Mouse (Mus musculus) kidney, postnatal 25 days (tissue): Measurements from ENCODE around the gene Aatk.

Source experiments
- DNase-seq, 2 experiments: peaks; one replicate each; pipeline ENCODE4 v3.0.0; 2021; ENCODE audit warnings: mixed read lengths in 2 of 2

The Aatk gene

DNA sequence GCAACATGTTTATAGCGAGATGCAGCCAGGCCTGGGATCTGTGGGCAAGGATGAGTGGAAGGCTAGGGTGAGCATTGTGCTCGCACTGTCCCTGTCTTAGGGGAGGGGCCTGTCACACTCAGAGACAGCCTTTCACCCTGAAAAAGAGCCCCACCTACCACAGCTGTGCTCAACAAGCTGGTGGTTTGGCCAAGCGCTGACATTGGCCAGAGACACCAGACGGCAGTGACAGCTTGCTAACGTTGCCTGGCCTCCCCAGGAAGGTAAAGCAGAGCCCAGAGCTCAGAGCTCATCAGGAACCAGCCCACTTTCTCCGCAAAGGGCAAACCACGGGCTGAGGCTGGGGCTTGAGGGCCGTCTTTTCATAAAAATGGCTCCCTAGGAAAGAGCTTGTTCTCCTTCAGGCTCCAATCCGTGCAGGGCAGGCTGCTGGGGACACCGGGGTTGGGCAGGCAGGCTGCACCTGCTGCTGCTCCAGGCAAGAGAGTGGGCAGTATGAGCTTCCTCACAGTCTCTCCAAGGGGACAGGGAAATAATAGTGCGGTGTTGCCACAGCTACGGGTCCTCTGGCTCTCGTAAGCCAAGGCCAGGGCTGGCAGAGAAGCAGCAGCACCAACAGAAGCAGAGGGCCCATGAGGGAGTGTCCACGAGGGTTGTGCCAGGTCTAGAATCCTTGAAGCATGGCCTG, 4.3 kb upstream of the Aatk start:
- DNase-seq: no peak

DNA sequence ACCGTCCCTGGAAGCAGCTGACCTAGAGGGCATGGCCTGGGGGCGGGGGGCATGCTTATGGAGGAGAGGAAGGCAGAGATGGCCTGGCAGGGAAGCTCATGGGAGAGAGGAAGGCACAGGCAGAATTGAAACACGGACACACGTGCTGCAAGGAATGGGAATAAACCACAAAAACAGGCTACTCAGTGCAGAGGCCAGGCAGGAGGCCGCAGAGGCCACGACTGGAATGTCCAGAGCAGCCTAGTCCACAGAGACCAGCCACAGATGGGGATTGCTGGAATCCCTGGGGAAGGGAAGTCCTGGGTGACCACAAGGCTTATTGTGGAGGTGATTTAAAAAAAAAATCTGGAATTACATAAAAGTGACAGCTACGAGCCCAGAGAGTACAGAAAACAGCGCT, 2.1 kb upstream of the Aatk start:
- DNase-seq: peak; percentile 43 to 68

DNA sequence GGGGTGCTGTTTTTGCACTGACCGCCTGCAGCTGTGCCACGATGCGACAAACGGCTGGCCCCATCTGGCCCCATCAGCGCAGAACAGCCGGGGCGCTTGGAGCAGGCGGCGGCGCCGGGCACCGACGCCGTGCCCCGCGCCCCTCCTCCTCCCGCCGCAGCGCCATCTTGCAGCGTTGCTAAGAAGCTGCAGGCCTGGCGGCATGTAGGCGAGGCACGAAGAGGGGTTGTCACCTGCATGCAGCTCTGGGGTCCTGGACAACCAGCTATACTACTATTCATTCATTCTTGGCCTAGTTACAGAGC, 1.2 kb upstream of the Aatk start:
- DNase-seq: no peak

DNA sequence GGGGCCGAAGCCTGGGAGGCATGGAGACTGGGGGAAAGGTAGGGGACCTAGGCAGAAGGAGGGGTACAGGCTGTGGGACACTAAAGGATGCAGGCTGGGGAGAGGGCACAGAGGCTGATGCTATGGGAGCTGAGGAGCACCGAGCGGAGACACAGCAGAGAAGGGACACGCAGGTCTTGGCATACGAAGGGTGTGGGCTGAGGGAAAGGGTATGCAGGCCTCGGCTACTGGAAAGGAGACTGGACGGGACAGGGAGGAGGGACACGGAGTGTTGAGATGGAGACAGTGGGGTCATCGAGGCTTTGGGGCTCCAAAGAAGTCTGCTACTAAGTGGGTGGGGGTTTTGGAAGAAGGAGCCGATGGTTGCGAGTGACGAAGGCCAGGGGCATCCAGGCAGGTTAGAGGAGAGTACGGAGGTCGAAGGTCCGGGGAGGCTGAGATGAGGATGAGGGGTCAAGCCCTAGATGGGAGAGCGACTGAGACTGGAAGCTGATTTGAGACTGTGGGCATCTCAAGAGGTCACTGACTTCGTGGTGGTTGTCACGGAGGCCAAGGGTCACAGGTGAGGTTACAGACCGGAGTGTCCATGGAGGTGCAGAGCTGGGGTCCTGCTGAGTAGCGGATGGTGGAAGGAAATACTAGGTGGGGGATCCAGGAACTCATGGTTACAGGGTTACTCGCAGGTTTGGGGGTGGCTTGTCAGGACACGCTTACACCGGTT, 724 bp upstream of the Aatk start:
- no peak for DNase-seq

DNA sequence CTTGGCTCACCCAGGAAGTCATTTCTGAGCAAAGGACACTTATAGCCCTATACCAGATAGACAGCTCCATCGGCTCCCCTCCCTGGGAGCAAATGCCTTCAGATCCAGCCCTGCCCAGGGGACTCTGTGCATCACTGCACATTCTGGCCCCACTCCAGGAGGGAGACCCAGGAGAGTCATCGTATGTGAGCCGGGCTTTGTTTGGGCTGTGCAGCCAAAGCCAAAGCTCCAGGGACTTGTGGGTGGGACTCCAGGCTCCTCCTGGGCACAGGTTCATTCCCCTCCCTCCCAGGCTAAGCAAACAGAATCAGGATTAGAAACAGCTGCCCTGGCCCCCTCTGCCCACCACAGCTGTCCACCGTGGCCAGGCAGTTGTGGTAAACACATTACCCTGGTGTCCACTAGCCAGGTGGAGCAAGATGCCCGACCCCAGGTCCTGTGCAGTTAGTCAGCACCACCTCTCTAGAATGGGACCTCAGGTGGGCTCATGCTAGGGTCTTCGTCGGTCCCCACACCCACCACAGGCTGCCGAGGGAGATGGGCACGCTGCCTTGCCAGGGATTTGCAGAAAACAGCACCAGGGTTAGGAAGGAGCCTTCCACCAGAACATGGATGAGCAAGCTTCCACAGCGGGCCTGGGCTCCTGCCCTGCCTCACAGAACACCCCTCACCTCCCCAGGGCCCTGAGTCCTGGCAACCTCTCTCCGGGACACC, 971 bp downstream of the Aatk start:
- no peak for DNase-seq

DNA sequence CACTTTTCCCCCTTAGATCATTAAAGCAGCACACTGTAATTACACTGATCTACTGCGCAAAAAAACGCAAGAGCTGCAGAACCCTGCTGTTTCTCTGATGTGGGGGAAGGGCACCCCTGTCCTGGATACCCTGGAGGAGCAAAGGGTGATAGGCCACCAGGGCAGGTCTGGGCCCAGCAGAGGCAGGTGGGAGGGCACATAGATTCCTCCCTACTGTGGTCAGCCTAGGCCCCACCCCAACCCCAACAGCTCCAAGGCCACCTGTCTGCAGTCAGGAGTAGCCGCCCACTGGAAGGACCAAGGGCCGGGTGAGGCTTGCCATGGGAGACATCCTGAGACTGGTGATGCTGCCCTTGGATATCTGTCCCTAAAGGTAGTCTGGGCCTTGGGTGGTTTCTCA, 1.6 kb downstream of the Aatk start:
- no peak for DNase-seq

DNA sequence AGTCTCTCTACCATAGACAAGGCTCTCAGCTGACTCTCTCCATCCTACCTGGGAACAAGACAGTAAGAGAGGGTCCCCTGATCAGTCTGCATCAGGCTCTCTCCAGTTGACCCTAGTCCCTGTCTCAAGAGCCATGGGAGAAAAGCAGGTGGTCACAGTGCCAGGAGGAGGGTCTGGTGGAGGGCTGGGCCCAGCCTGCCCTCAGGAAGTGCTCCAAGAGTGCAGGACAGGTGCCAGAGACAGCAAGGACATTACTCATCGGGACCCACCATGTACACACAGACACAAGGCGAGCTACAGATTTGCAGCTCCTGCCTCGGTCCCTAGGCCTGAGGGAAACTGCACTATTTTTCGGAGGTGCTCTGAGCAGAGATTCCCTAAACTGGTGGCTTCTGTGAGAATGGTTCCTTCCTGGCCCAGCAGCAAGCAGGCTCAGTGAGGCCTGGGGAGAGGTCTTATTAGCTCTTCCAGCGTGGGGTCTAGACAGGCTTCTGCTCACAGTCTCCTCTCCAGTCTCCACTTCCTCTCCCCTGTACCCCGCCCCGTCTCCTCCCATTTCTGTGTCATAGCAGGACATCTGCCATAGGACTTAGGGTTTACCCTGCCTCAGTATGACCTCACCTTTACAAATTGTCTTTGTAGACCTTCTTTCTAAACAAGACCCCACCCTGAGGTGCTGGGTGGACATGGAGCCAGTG, 4.7 kb downstream of the Aatk start:
- no peak for DNase-seq

DNA sequence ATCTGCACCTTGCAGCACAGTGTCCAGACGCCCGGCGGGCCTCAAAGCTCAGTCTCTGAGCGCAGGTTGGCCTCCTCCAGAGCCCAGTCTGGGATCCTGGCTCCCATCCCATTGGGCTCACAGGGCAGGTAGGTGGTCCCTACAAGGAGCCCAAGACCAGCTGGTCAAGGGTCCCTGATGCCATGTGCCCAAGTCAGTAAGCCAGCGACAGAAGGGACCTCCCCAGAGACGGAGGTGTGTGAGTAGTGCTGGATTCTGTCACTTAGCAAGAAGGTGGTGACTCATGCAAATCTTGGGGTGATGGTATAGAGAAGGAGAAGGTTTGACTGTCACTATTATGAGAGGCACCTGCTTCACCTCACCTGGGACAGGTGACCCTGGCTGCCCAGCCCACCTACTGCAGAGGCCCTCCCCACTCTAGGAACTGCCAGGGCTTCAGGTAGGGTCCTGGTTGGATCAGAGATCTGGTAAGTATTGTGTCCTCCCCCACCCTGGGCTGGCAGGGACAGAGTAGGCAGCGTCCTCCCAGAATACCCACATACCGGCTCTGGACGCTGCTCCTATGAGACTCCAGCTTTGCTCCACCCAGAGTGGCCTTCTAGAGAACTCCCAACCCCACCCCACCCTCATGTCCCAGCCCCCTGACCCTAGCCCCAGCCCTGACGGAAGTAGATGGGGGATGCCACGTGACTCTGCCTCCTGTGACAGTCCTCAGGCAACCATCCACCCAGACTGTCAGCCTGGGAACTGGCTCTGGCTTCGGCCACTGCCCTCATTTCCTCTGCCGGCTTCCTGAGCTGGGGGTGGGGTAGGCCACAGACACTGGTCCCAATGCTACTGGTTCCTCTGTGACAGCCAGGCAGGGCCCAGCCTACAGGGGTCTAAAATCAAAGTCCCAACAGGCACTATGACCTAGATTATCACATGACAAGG, 5.5 kb downstream of the Aatk start:
- DNase-seq: peak; percentile 85 to 94

DNA sequence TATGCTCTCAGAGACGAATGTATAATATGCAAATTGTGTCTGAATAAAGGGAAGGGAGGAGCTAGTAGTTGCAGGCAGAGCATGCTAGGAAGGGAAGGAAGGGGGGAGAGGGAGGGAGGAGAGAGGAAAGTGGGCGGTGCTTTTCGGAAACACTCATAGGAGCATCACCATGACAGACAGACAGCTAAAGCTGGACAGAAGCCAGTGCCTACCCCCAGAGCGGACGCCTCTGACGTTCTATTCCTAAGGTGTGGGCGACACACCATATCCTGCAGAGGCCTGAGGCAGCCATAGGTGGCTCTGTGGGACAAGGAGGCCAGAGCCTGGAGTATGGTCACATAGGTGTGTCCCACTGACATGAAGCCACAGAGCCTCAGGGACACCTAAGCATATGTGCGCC, 6.5 kb downstream of the Aatk start:
- DNase-seq: peak in 1 of 2 experiments; percentile 29

DNA sequence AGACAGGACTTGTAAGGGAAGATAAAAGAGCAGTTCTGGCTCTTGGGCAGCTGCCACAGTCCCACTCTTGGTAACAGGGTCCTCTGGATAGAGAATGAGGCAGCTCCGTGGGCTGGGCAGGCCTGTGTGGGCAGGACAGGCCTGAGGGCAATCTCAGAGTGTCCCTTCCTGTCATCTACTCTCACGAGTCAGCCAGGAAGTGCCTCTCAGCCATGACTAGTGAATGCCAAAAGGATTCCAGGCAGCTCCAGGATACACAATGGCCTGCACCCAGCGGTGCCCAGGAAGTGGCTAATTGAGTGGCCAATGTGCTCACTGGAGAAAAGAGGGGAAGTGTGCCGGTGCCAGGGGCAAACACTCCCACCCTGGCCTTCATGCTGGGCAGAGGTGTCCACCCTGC, 7.4 kb downstream of the Aatk start:
- DNase-seq: peak in 1 of 2 experiments; percentile 61

DNA sequence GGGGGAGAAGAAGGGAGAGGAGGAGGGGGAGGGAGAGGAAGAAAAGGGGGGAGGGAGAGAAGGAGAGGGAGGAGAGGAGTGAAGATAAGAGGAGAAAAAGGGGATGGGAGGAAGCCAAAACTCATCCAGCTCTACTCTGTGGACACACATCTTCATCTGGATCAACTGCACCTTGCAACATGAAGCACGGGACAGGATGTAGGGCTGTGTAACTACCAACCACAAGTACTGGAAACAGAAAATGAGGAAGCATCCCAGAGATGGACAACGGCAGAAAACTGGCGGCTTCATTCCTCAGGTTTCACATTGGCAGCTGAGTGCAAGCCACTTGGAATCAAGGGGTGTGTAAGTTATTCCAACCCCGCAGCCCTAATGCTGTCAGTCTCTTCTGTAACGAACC, 12.2 kb downstream of the Aatk start:
- DNase-seq: no peak

DNA sequence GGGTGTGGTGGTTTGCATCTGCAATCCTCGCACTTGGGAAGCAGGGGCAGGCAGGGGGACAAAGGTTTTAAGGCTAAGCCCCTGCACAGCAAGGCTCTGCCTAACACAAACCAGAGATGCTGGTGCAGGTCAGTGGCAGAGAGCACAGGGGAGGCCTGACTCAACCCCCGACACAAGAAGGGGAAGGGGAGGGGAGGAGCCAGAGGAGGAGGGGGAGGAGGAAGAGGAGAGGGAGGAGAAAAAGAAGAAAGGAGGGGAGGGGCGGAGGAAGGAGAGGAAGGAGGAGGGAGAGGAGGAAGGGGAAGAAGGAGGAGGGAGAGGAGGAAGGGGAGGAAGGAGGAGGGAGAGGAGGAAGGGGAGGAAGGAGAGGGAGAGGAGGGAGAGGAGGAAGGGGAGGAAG, 12.7 kb downstream of the Aatk start:
- no peak for DNase-seq

DNA sequence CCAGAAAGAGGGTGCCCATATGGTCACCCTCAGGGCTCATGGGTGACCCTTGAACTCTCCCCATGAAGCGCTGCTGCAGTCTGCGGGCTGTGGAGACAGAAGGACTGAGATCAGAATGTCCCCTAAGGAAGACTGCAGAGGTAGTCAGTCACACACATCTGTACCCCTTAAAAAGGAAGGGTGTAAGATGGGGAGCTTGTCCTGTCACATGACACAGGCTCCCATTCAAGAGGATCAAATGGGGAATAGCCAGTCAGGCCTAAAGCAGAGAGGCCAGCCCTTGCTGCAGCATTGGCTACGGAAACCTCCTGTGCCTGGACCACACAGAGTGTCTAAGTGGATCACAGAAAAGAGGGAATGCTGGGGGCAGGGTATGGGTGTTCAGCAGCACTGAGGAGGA, 13.5 kb downstream of the Aatk start:
- DNase-seq: no peak

DNA sequence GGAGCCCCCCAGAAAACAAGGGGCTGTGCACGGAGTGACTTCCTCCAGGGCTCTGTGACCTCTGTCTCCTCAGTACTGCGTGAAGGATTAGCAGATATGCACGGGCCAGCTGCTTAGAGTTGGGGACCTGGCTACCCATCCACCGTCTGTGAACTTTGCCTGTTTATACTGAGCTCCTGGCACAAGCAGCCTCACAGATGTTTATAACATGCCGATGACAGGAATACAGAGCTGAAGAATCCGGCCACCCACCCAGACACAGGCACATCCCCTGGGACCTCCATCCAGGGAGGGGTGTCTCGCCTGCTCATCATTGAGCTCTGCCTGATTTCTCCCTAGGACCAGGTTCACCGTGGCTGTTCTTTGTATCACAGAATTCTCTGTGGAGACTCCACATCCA, 14.9 kb downstream of the Aatk start:
- no peak for DNase-seq

DNA sequence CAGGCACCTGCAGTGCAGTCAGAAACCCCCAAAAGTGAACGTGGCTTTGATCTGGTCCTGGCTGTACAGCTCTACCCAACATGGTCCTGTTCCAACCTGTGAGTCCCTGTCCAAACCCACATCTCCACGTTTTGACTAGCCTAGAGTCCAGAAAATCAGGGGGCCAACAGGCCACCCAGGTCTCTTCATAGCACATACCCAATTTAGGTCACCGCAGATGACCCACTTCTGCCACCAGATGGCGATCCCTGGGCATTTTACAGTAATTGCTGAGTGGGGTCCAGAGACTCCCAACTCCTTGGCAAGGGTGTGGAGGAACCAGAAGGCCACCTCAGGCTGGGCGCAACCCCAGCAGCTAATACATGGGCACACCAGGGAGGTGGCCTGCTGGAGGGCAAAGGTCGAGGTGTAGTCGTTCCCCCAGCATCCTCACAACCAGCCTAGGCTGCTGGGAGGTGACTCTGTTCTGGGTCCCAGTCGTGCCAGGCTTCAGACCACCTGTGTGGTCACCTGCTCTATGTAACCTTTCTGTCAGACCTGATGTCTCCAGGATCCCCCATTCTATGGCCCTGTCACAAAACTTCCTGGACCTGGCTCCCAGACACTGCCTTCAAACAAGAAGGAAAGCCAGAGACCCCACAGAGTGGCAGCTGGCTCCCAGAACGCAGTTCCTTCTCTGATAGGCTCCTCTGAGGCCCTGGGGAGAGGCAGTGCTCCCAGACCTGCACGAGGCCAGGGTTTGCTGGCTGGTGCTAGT, 16.6 kb downstream of the Aatk start:
- peak; percentile 67 to 73 for DNase-seq

DNA sequence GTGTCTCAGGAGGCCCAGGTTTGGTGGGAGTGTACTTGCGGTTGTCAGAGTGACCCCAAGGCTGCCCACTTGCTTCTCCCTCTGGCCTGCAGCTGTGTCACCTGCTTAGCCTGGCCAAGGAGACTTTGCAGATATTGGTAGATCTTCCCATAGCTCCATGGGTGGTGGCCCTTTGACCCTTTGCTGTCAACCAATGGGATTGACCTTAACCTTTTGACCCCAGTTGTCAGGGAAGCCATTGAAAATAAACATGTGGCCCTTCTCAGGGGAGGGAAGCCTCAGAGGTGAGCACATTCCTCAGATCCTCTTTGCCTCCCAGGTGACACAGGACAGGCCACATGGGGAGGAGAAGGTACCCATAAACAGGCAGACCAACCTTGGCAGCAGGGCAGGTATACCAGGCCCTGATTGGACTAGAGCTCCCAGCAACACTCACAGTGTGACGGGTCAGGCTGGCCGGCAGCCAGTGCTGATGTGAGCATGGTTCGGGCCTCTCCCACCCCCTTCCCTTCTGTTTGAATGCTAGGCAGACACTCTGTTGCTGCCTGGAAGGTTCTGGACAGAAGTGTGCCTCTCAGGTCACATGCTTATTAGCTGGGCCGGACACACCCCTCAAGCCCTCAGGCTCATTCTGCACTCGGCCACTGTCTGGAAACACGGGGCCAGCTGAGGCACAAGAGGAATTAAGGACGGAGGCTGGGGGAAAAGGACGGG, 17.4 kb downstream of the Aatk start:
- DNase-seq: peak; percentile 86 to 93

DNA sequence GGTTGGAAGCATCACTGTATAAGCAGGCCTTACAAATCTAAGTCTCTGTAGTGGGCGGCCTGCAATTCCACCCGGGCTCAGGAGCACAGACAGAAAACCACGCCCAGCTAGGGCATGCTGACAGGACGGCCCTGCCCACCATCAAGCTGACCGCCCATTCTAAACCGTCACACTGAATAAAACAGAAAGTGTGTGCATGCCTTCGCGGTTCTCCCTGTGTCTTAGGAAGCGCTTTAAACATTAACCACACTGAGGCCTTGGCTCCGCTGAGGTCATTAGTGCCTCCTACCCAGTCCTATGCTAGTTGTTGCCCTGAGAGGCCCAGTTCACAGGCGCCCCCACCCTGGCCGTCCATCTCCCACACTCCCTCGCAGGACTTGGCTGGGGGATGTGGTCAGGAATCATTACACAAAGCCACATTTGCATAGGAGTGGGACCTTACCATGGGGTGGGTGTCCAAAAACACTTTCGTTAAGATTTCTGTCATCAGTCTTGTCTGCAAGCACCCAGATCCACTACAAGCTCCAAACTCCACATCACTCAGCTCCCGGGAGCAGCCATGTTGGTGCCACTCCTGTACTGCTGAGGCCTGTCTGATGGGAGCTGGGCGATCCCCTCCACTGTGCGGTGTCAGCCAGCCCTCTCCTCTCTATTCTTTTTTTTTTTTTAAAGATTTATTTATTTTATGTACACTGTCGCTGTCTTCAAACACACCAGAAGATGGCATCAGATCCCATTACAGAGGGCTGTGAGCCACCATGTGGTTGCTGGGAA, 18.5 kb downstream of the Aatk start:
- DNase-seq: peak; percentile 81 to 91

DNA sequence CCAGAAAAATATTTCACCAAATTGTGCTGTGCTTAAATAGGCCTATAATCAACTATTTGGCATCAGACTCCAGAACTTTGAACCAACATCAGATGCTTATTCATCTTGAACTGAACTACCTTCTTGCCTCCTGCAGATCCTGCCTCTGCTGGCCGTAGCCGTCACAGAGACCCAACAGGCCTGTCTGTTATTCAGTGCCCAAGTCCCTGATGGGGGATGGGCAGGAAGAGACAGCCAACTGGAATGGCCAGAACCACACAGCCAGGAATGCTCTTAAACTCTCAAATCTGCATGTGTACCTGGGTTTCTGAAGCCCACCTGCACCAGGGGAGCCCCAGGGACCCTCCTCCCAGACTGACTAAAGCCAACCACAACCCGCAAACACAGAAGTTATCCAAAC, 20.0 kb downstream of the Aatk start:
- DNase-seq: peak; percentile 50 to 78

DNA sequence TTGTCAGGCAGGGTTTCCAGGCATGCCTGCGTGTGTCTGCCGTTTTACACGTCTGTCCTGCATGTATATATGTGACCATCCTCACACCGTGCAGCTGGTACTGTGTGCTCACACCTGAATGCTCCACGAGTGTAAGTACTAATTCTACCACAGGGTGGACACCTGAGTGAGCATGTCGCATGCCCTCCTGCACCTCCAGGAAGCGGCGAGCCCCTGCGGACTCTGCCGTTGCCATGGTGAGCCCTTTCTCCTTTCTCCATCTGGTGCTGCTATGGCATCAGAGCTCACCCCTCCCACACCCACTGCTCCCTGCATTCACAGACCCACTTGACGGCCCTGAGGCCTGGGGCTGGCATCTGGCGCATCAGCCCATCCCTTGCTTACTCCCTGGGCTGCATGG, 24.1 kb downstream of the Aatk start:
- no peak for DNase-seq

DNA sequence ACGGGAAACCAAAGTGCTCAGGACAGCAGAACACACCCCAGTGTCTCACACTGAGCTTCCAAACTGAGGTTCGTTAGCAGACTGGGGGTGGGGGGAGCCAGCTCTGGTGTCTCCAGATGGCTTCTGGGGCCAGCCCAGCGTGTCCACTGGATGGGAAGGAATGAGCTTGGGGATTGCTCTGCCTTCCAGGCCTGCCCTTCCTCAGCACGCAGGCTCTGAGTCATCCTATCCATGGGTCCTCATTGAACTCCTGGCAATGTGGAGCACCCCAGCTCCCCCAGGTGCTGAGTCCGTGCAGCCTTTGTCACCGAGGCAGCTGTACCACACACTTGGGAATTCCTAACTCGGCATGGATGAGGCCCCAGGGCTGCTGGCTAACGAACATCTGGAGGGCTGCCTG, 24.8 kb downstream of the Aatk start:
- DNase-seq: no peak
